Mouse (Mus musculus): ENCODE data around the gene Amelx.

DNA sequence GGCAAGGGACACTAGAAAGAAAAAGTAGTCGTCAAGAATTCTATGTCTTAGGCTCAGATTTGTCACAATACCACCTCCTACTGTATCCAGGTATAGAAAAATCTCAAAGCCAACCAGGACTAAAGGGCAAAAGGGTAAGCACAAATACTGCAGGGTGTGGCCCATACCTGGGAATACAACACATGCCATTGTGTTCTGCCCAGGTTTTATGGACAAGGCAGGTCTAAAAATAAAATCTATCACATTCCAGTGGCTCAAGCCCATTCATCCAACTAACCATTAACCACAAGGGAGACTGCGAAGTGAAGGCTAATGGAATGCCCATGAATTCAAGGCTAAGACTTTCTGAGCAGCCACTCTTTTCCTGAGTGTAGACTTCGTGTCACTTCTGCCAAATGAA is 23.0 kb upstream of the Amelx start:
- no peak for TF ChIP-seq CTCF (IDR thresholded peaks at IDR 0.05; ENCODE audit: control insufficient read depth, insufficient read depth, low read length)
- TF ChIP-seq POLR2A (IDR thresholded peaks at IDR 0.05; ENCODE audit: borderline replicate concordance, control insufficient read depth, low read depth, low read length), result no peak
